Mouse (Mus musculus) forebrain, embryonic 14.5 days (tissue): ENCODE data around the gene Ndufs5. TPM values are rescaled to one million over a fixed set of nuclear protein-coding genes. Genes with fewer than 3 reads are reported as not detected.

Experiments used
- ATAC-seq: fragments of 200-750 bp; cut with Nextera tagmentation; 2 replicates; pipeline ENCODE4 v1.8.0; 2017; ENCODE audit warnings: mild to moderate bottlenecking, moderate library complexity
- DNase-seq: peaks from one replicate; pipeline ENCODE4 v3.0.0-alpha.2; 2015; ENCODE audit warnings: low spot score
- H3K27ac ChIP-seq: fragments of 300-500 bp; sonication (generic); 2 replicates; pipeline ENCODE4 v1.5.1; 2014; ENCODE audit warnings: low read depth, mild to moderate bottlenecking, control low read depth, low read length, moderate library complexity
- H3K27me3 ChIP-seq: fragments of 300-500 bp; sonication (generic); replicated peaks from 2 replicates; pipeline ENCODE4 v1.6.1; 2014; ENCODE audit warnings: low read length, control low read depth, mixed read lengths; ENCODE audit not compliant: control insufficient read depth, insufficient read depth
- H3K36me3 ChIP-seq: fragments of 300-500 bp; sonication (generic); 2 replicates; pipeline ENCODE4 v1.6.1; 2014; ENCODE audit warnings: low read length, control low read depth; ENCODE audit not compliant: control insufficient read depth, insufficient read depth
- H3K4me1 ChIP-seq: fragments of 300-500 bp; sonication (generic); 2 replicates; pipeline ENCODE4 v1.6.1; 2014; ENCODE audit warnings: antibody characterized with exemption, low read length, control low read depth; ENCODE audit not compliant: control insufficient read depth, insufficient read depth
- H3K4me2 ChIP-seq: fragments of 300-500 bp; sonication (generic); 2 replicates; pipeline ENCODE4 v1.6.1; 2014; ENCODE audit warnings: mild to moderate bottlenecking, control low read depth, low read length
- H3K4me3 ChIP-seq: fragments of 300-500 bp; sonication (generic); 2 replicates; pipeline ENCODE4 v1.5.1; 2014; ENCODE audit warnings: low read depth, low read length, control low read depth
- H3K9ac ChIP-seq: fragments of 300-500 bp; sonication (generic); 2 replicates; pipeline ENCODE4 v1.6.1; 2014; ENCODE audit warnings: mild to moderate bottlenecking, low read length, control low read depth, moderate library complexity
- H3K9me3 ChIP-seq: fragments of 300-500 bp; sonication (generic); replicated peaks from 2 replicates; pipeline ENCODE4 v1.6.1; 2016; ENCODE audit warnings: low read length, control low read depth, mixed read lengths; ENCODE audit not compliant: control insufficient read depth
- WGBS: fragments of 180-500 bp; shearing (Covaris S2); extraction: QIAGEN DNeasy Blood & Tissue Kit; methylation state at CpG from one replicate; pipeline ENCODE4 v1.1.7; 2014; 5-methylcytosine and 5-hydroxymethylcytosine counted together
- polyA plus RNA-seq: library from polyadenylated mRNA; unstranded; fragments of >200 nt; fragmentation: Nextera tagmentation; extraction: Ambion mirVana; gene quantifications from 2 replicates; pipeline ENCODE4 v1.2.1, GENCODE M21; 2014

The Ndufs5 gene
- polyA plus RNA-seq, 1 experiment from 2014 or later: 481 TPM

GRCm38 (mm10) chr4:123665681-123666278, 52.2 kb downstream of the Ndufs5 start:
- WGBS: 28% methylated on average over 11 of the region's 11 CpGs
- Histone ChIP-seq H3K4me1 (peaks cover 55% of the 10 kb centered on the region), H3K36me3 (no peaks in the 10 kb centered on the region), H3K27ac (peak overlapping the region; percentile 99), H3K9me3 (no peaks in the 10 kb centered on the region), H3K4me2 (peak overlapping the region; percentile 82), H3K27me3 (no peaks in the 10 kb centered on the region), H3K9ac (peak overlapping the region; percentile 99), H3K4me3 (peak overlapping the region; percentile 92)
- no peak for ATAC-seq
- DNase-seq: no peak

DNA sequence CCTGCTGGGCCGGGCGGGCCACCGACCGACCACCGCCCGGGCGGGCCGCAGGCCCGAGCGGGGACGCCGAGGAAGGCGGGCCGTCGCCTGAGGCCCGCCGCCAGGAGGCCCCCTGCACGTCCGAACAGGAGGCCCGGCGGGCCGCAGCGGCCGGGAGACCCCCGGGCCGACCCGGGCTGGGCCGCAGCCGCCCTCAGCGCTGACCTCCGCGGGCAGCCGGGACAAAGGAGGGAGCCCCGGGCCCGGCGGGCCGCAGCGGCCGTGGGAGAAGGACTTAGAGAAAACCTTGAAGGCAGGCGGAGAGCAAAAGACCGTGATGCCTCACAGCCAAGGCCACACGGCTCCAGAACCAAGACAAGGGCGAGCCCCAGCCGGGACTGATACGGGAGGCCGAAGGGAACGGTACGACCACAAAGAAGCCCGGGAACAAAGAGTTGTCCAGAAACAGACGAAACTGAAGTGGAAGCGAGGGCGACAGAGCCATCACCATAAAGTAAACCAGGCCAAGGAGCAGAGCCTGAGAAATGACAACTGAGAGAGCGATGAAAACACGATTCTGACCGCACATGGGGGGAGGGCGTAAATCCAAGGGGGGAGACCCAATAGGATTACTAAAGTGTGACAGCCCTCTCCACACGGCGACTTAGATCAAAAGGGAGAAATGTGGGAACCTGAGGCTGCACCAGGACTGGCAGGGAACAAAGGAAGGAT, 52.9 kb downstream of the Ndufs5 start:
- H3K27me3 ChIP-seq: no peaks in the 10 kb centered on the region
- peak overlapping the region; percentile 99 for H3K9ac ChIP-seq
- peaks cover 49% of the 10 kb centered on the region for H3K4me1 ChIP-seq
- H3K4me2 ChIP-seq: peak overlapping the region; percentile 82
- DNase-seq (peak; percentile 65), ATAC-seq (peak; percentile 19)
- no peaks in the 10 kb centered on the region for H3K9me3 ChIP-seq
- peak overlapping the region; percentile 99 for H3K27ac ChIP-seq
- H3K36me3 ChIP-seq: no peaks in the 10 kb centered on the region
- peak overlapping the region; percentile 92 for H3K4me3 ChIP-seq
- WGBS: under 1% methylated on average over 58 of the region's 58 CpGs

GRCm38 (mm10) chr4:123664021-123664950, 53.7 kb downstream of the Ndufs5 start:
- under 1% methylated on average over 89 of the region's 125 CpGs for WGBS
- Histone ChIP-seq H3K4me1 (peaks cover 45% of the 10 kb centered on the region), H3K9ac (peak overlapping the region; percentile 99), H3K9me3 (no peaks in the 10 kb centered on the region), H3K27me3 (no peaks in the 10 kb centered on the region), H3K36me3 (no peaks in the 10 kb centered on the region), H3K4me2 (peak overlapping the region; percentile 82), H3K4me3 (peak overlapping the region; percentile 92), H3K27ac (peak overlapping the region; percentile 99)
- ATAC-seq (peak; percentile 70), DNase-seq (peak; percentile 69)

GRCm38 (mm10) chr4:123663688-123663965, 54.4 kb downstream of the Ndufs5 start:
- Histone ChIP-seq H3K4me1 (peaks cover 45% of the 10 kb centered on the region), H3K27me3 (no peaks in the 10 kb centered on the region), H3K4me2 (peak overlapping the region; percentile 82), H3K36me3 (no peaks in the 10 kb centered on the region), H3K9me3 (no peaks in the 10 kb centered on the region), H3K4me3 (peak overlapping the region; percentile 92), H3K27ac (peak overlapping the region; percentile 99), H3K9ac (peak overlapping the region; percentile 99)
- under 1% methylated on average over 12 of the region's 12 CpGs for WGBS
- DNase-seq (peak; percentile 47), ATAC-seq (no peak)

GRCm38 (mm10) chr4:123662914-123663687, 54.9 kb downstream of the Ndufs5 start:
- H3K9ac ChIP-seq: peak overlapping the region; percentile 99
- H3K36me3 ChIP-seq: no peaks in the 10 kb centered on the region
- peak overlapping the region; percentile 82 for H3K4me2 ChIP-seq
- DNase-seq: peak; percentile 37
- H3K4me1 ChIP-seq: peaks cover 45% of the 10 kb centered on the region
- H3K9me3 ChIP-seq: no peaks in the 10 kb centered on the region
- H3K27ac ChIP-seq: peak overlapping the region; percentile 99
- H3K4me3 ChIP-seq: peak overlapping the region; percentile 92
- ATAC-seq: no peak
- 1% methylated on average over 15 of the region's 15 CpGs for WGBS
- no peaks in the 10 kb centered on the region for H3K27me3 ChIP-seq

Other genes starting within 250 kb of the Ndufs5 start
- gene Macf1, start 33.8 kb downstream of the Ndufs5 start, polyA plus RNA-seq: 76.5 and 101 TPM in 2 replicates
- 81.8 and 88.0 TPM in 2 replicates for gene Akirin1, start 32.1 kb upstream of the Ndufs5 start, polyA plus RNA-seq
- gene Rhbdl2, start 69.7 kb upstream of the Ndufs5 start, polyA plus RNA-seq: 0.32 and 0.58 TPM in 2 replicates
- gene 4933427I04Rik, start 141.5 kb upstream of the Ndufs5 start, polyA plus RNA-seq: 0.10 TPM in 1 of 2 replicates, not detected in the other
- gene Mycbp, start 186.6 kb upstream of the Ndufs5 start, polyA plus RNA-seq: 33.6 and 42.8 TPM in 2 replicates
- 42.5 and 47.9 TPM in 2 replicates for gene Rragc, start 199.2 kb upstream of the Ndufs5 start, polyA plus RNA-seq
- not detected in 2 replicates for gene 4930535I16Rik, start 199.8 kb upstream of the Ndufs5 start, polyA plus RNA-seq